Mouse (Mus musculus) subcutaneous adipose tissue, adult 2 months (tissue): ENCODE data around the gene Ric1. TPM values are rescaled to one million over a fixed set of nuclear protein-coding genes. Genes with fewer than 3 reads are reported as not detected.

Experiments
- polyA plus RNA-seq: library from polyadenylated mRNA; depleted of rRNA; stranded (reverse); fragments of >200 nt; gene quantifications from 2 replicates; pipeline ENCODE4 v1.2.3, GENCODE M21; 2012; ENCODE audit warnings: low replicate concordance; rRNA removed

Gene Ric1
- polyA plus RNA-seq, result 23.5 and 26.0 TPM in 2 replicates

DNA sequence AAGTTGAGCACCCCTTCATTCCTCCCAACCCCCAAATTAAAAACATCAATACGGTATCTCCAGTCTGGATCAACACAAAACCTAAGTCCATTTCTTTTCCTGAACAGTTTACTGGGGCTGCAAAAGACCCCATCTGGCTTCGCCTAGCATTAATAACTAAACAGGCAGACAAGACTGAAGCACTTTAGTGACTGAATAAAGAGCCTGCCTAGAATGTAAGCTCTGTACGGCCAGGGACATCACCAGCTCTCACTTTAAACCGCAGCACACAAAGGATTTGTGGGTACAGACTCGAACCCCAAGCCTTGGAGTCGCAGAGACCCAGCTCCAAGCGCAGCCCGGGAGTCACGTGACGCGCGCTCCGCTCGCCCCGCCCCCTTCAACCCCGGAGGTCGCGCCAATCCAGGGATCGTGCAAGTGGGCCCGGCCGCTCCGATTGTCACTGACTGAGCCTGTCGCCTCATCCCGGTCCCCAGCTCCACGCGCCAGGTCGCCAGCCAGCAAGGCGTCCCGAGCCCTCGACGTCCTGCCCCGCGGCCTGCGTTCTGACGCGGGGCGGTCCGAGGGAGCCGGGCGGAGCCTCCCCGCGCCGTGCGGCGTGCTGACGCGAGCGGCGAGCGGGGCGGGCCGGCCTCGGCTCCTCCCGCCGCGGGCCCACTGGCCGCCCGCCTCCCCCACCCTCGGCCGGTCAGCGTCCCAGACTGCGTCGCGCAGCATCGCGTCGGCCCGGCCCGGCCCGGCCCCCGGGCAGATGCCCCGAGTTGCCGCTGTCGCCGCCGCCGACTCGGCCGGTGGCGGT lies at the start of gene Ric1:
Ric1 (plus strand) TSS at position 646 of the 799 bp plus-strand sequence.

DNA sequence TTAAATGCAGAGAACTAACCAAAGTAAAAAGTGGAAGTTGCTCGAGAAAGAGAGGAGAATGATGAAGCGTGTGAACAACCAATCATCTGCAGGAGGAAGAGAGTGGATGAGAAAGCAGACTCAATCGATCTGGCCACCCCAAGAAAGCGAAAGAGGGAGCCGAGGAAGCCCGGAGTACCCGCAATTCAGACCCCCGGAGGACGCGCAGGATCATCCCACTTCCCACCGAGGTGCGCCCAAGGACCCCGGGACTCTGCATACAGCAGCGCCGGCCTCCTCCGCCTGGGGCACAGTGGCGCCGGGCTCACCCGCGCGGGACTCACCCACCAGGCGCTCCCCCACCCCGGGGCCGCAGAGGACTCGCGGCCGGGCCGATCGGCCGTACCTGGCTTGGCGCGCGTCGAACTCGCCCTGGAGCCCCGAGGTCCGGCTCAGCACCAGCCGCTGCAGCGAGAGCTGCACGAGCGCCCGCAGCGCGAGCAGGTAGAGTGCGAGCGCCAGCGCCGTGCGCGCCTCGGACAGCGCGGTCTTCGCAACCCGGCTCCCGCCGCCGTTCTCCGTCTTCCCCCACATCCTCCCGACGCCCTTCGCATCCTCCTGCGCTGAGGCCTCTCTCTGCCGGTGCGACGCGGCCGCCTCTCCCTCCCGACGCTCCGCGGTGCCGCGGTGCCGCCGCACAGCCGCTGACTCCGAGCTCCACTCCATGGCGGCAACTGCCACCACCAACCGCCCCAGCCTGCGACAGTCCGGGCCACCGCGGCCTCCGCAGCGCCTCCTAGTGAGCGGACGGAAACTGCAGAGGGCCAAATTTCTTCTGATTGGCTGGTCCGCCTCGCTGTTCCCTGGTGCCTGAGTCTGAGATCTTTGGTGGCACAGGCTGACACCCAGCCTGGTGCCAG lies 125.8 kb downstream of the Ric1 start, which contains the start of gene Ermp1:
Ermp1 (minus strand) TSS at position 765 of the 899 bp plus-strand sequence.

Other genes with a start within 250 kb of the Ric1 start
- gene Insl6, start 196.9 kb upstream of the Ric1 start, polyA plus RNA-seq, result 5.8 and 6.0 TPM in 2 replicates
- gene Rln1, start 187.6 kb upstream of the Ric1 start, polyA plus RNA-seq, result 0.60 TPM in 1 of 2 replicates, not detected in the other
- gene Plgrkt, start 154.9 kb upstream of the Ric1 start, polyA plus RNA-seq, result 44.1 and 73.9 TPM in 2 replicates
- gene Cd274, start 154.8 kb upstream of the Ric1 start, polyA plus RNA-seq, result 5.5 and 16.3 TPM in 2 replicates
- 0.06 and 0.14 TPM in 2 replicates for gene Pdcd1lg2, start 111.4 kb upstream of the Ric1 start, polyA plus RNA-seq
- 45.1 and 67.4 TPM in 2 replicates for gene Ermp1, start 126.1 kb downstream of the Ric1 start, polyA plus RNA-seq
- gene Mlana, start 175.5 kb downstream of the Ric1 start, polyA plus RNA-seq, result 0.57 TPM in 1 of 2 replicates, not detected in the other